Mouse (Mus musculus) neural tube, embryonic 12.5 days (tissue): ENCODE measurements around the gene Dvl2. TPM values are rescaled to one million over a fixed set of nuclear protein-coding genes. Genes with fewer than 3 reads are reported as not detected.

Experiments used
- ATAC-seq: fragments of 200-750 bp; cut with Nextera tagmentation; 2 replicates; pipeline ENCODE4 v1.8.0; 2017; ENCODE audit warnings: low read depth, mild to moderate bottlenecking, moderate TSS enrichment, moderate library complexity; ENCODE audit not compliant: low FRiP score
- H3K27ac ChIP-seq: fragments of 300-500 bp; sonication (generic); 2 replicates; pipeline ENCODE4 v1.5.1; 2016
- H3K27me3 ChIP-seq: fragments of 300-500 bp; sonication (generic); replicated peaks from 2 replicates; pipeline ENCODE4 v1.6.1; 2016; ENCODE audit warnings: mild to moderate bottlenecking
- H3K36me3 ChIP-seq: fragments of 300-500 bp; sonication (generic); 2 replicates; pipeline ENCODE4 v1.6.1; 2016; ENCODE audit warnings: mild to moderate bottlenecking
- H3K4me1 ChIP-seq: fragments of 300-500 bp; sonication (generic); 2 replicates; pipeline ENCODE4 v1.6.1; 2016
- H3K4me2 ChIP-seq: fragments of 300-500 bp; sonication (generic); replicated peaks from 2 replicates; pipeline ENCODE4 v1.6.1; 2016; ENCODE audit warnings: mild to moderate bottlenecking
- H3K4me3 ChIP-seq: fragments of 300-500 bp; sonication (generic); 2 replicates; pipeline ENCODE4 v1.5.1; 2016
- H3K9ac ChIP-seq: fragments of 300-500 bp; sonication (generic); 2 replicates; pipeline ENCODE4 v1.6.1; 2016; ENCODE audit warnings: mild to moderate bottlenecking
- H3K9me3 ChIP-seq: fragments of 300-500 bp; sonication (generic); 2 replicates; pipeline ENCODE4 v1.6.1; 2016; ENCODE audit warnings: mild to moderate bottlenecking
- WGBS: fragments of 180-500 bp; shearing (Covaris S2); methylation state at CpG from one replicate; pipeline ENCODE4 v1.1.7; 2016; 5-methylcytosine and 5-hydroxymethylcytosine counted together
- polyA plus RNA-seq: library from polyadenylated mRNA; unstranded; fragments of >200 nt; fragmentation: Nextera tagmentation; extraction: Ambion mirVana; gene quantifications from 2 replicates; pipeline ENCODE4 v1.2.1, GENCODE M21; 2016

Dvl2 gene
- polyA plus RNA-seq, 1 experiment from 2014 or later: 39.0 TPM

GRCm38 (mm10) chr11:69984431-69984830, 16.0 kb upstream of the Dvl2 start:
- Histone ChIP-seq H3K4me3 (0 out of 2 replicates have a peak overlapping the region, but pooled peaks have one; percentile 7), H3K27ac (no peak overlapping the region), H3K27me3 (no peaks in the 10 kb centered on the region), H3K36me3 (peaks cover 48% of the 10 kb centered on the region), H3K4me2 (no peak overlapping the region), H3K9ac (no peak overlapping the region), H3K4me1 (peaks cover 25% of the 10 kb centered on the region), H3K9me3 (no peaks in the 10 kb centered on the region)
- WGBS: 93% methylated on average over 8 of the region's 8 CpGs
- ATAC-seq: no peak

- H3K27me3 ChIP-seq: no peaks in the 10 kb centered on the region
- H3K36me3 ChIP-seq: peaks cover 62% of the 10 kb centered on the region
- no peak overlapping the region for H3K4me2 ChIP-seq
- H3K9ac ChIP-seq: no peak overlapping the region
- ATAC-seq: no peak
- H3K27ac ChIP-seq: no peak overlapping the region
- H3K9me3 ChIP-seq: no peaks in the 10 kb centered on the region
- no peak overlapping the region for H3K4me3 ChIP-seq
- 91% methylated on average over 8 of the region's 8 CpGs for WGBS
- peaks cover 23% of the 10 kb centered on the region for H3K4me1 ChIP-seq
Observed at GRCm38 (mm10) chr11:69989949-69990348, 10.4 kb upstream of the Dvl2 start.

GRCm38 (mm10) chr11:69990850-69991691, 9.3 kb upstream of the Dvl2 start, which contains the start of gene Gabarap:
Gabarap (plus strand) TSS chr11:69991143.
- peak within 1 kb of the TSS; percentile 90 for H3K9ac ChIP-seq
- peak within 1 kb of the TSS; percentile 75 for H3K27ac ChIP-seq
- H3K27me3 ChIP-seq: no peaks in the 10 kb centered on the region
- under 1% methylated on average over 40 of the region's 40 CpGs for WGBS
- peak; percentile 72 for ATAC-seq
- H3K4me3 ChIP-seq: peak within 1 kb of the TSS; percentile 76
- peak within 1 kb of the TSS; percentile 72 for H3K4me2 ChIP-seq
- H3K36me3 ChIP-seq: peaks cover 56% of the 10 kb centered on the region
- no peaks in the 10 kb centered on the region for H3K9me3 ChIP-seq
- H3K4me1 ChIP-seq: peaks cover 23% of the 10 kb centered on the region

GRCm38 (mm10) chr11:69991711-69992110, 8.7 kb upstream of the Dvl2 start:
- Histone ChIP-seq H3K27me3 (no peaks in the 10 kb centered on the region), H3K4me2 (peak overlapping the region; percentile 72), H3K9me3 (no peaks in the 10 kb centered on the region), H3K4me3 (peak overlapping the region; percentile 76), H3K9ac (peak overlapping the region; percentile 90), H3K4me1 (peaks cover 23% of the 10 kb centered on the region), H3K27ac (peak overlapping the region; percentile 75), H3K36me3 (peaks cover 50% of the 10 kb centered on the region)
- peak; percentile 19; the same call in 1 of the 2 replicates for ATAC-seq
- WGBS: under 1% methylated on average over 15 of the region's 15 CpGs

- H3K4me2 ChIP-seq: peak overlapping the region; percentile 72
- H3K9ac ChIP-seq: peak overlapping the region; percentile 90
- peaks cover 44% of the 10 kb centered on the region for H3K36me3 ChIP-seq
- no peaks in the 10 kb centered on the region for H3K27me3 ChIP-seq
- H3K27ac ChIP-seq: no peak overlapping the region
- H3K4me3 ChIP-seq: peak overlapping the region; percentile 76
- no peak for ATAC-seq
- peaks cover 26% of the 10 kb centered on the region for H3K4me1 ChIP-seq
- no peaks in the 10 kb centered on the region for H3K9me3 ChIP-seq
- 89% methylated on average over 10 of the region's 10 CpGs for WGBS
Observed at GRCm38 (mm10) chr11:69992396-69992795, 8.0 kb upstream of the Dvl2 start.

GRCm38 (mm10) chr11:69992932-69993331, 7.5 kb upstream of the Dvl2 start:
- no peak overlapping the region for H3K27ac ChIP-seq
- peak overlapping the region; percentile 90 for H3K9ac ChIP-seq
- peaks cover 41% of the 10 kb centered on the region for H3K36me3 ChIP-seq
- no peaks in the 10 kb centered on the region for H3K9me3 ChIP-seq
- 88% methylated on average over 3 of the region's 3 CpGs for whole genome bisulfite sequencing
- peaks cover 31% of the 10 kb centered on the region for H3K4me1 ChIP-seq
- ATAC-seq: no peak
- H3K27me3 ChIP-seq: no peaks in the 10 kb centered on the region
- H3K4me2 ChIP-seq: peak overlapping the region; percentile 72
- no peak overlapping the region for H3K4me3 ChIP-seq

GRCm38 (mm10) chr11:69994401-69995090, 5.8 kb upstream of the Dvl2 start:
- Histone ChIP-seq H3K27ac (no peak overlapping the region), H3K27me3 (no peaks in the 10 kb centered on the region), H3K4me3 (no peak overlapping the region), H3K4me1 (peaks cover 33% of the 10 kb centered on the region), H3K9me3 (no peaks in the 10 kb centered on the region), H3K36me3 (peaks cover 41% of the 10 kb centered on the region), H3K4me2 (peak overlapping the region; percentile 68; the same call in 1 of the 2 replicates), H3K9ac (no peak overlapping the region)
- ATAC-seq: no peak
- 89% methylated on average over 11 of the region's 11 CpGs for WGBS

- H3K27ac ChIP-seq: peak within 1 kb of the TSS; percentile 85
- peak within 1 kb of the TSS; percentile 68 for H3K4me2 ChIP-seq
- H3K4me1 ChIP-seq: peaks cover 33% of the 10 kb centered on the region
- no peaks in the 10 kb centered on the region for H3K9me3 ChIP-seq
- ATAC-seq: peak; percentile 77
- no peaks in the 10 kb centered on the region for H3K27me3 ChIP-seq
- H3K9ac ChIP-seq: peak within 1 kb of the TSS; percentile 96
- under 1% methylated on average over 36 of the region's 36 CpGs for WGBS
- H3K4me3 ChIP-seq: peak within 1 kb of the TSS; percentile 94
- peaks cover 38% of the 10 kb centered on the region for H3K36me3 ChIP-seq
Observed at GRCm38 (mm10) chr11:69995391-69995960, 4.9 kb upstream of the Dvl2 start, which contains the start of gene Phf23. Phf23 (plus strand) TSS chr11:69995777.

GRCm38 (mm10) chr11:69996161-69997061, 4.0 kb upstream of the Dvl2 start:
- ATAC-seq: peak; percentile 2; the same call in 1 of the 2 replicates
- H3K4me1 ChIP-seq: peaks cover 33% of the 10 kb centered on the region
- 1% methylated on average over 64 of the region's 66 CpGs for WGBS
- H3K27me3 ChIP-seq: no peaks in the 10 kb centered on the region
- H3K27ac ChIP-seq: peak overlapping the region; percentile 85
- H3K4me2 ChIP-seq: peak overlapping the region; percentile 68
- peak overlapping the region; percentile 96 for H3K9ac ChIP-seq
- H3K4me3 ChIP-seq: peak overlapping the region; percentile 94
- no peaks in the 10 kb centered on the region for H3K9me3 ChIP-seq
- H3K36me3 ChIP-seq: peaks cover 38% of the 10 kb centered on the region

- H3K4me1 ChIP-seq: peaks cover 40% of the 10 kb centered on the region
- H3K36me3 ChIP-seq: peaks cover 38% of the 10 kb centered on the region
- 1% methylated on average over 33 of the region's 44 CpGs for WGBS
- H3K27ac ChIP-seq: peak overlapping the region; percentile 85
- no peaks in the 10 kb centered on the region for H3K27me3 ChIP-seq
- ATAC-seq: peak; percentile 18
- H3K4me3 ChIP-seq: peak overlapping the region; percentile 94
- peak overlapping the region; percentile 96 for H3K9ac ChIP-seq
- no peaks in the 10 kb centered on the region for H3K9me3 ChIP-seq
- peak overlapping the region; percentile 68 for H3K4me2 ChIP-seq
Observed at GRCm38 (mm10) chr11:69997070-69997509, 3.3 kb upstream of the Dvl2 start.
